Mouse (Mus musculus): ENCODE data around the gene Btg2.
A peak's percentile ranks its signal among the peaks of the same experiment; 100 is the strongest.

The Btg2 gene

GRCm38 (mm10) chr1:134097956-134098725 is 19.2 kb upstream of the Btg2 start:
- DNase-seq (ENCODE audit: low spot score): peak; percentile 59

- DNase-seq (ENCODE audit: low spot score): no peak
Measured at GRCm38 (mm10) chr1:134097080-134097855, 18.3 kb upstream of the Btg2 start.

- DNase-seq (ENCODE audit: low spot score): no peak
Measured at GRCm38 (mm10) chr1:134096264-134096934, 17.5 kb upstream of the Btg2 start.

- no peak for DNase-seq (ENCODE audit: low spot score)
Measured at GRCm38 (mm10) chr1:134095721-134096120, 16.8 kb upstream of the Btg2 start.

GRCm38 (mm10) chr1:134095033-134095612 is 16.2 kb upstream of the Btg2 start:
- no peak for DNase-seq (ENCODE audit: low spot score)

GRCm38 (mm10) chr1:134093771-134094526 is 15.0 kb upstream of the Btg2 start:
- DNase-seq (ENCODE audit: low spot score): no peak

GRCm38 (mm10) chr1:134092852-134093770 is 14.2 kb upstream of the Btg2 start:
- peak; percentile 91 for DNase-seq (ENCODE audit: low spot score)

GRCm38 (mm10) chr1:134092368-134092767 is 13.4 kb upstream of the Btg2 start:
- DNase-seq (ENCODE audit: low spot score): no peak

GRCm38 (mm10) chr1:134091851-134092250 is 12.9 kb upstream of the Btg2 start:
- DNase-seq (ENCODE audit: low spot score): no peak

- DNase-seq (ENCODE audit: low spot score): no peak
Measured at GRCm38 (mm10) chr1:134089074-134089473, 10.2 kb upstream of the Btg2 start.

GRCm38 (mm10) chr1:134086811-134087398 is 8.0 kb upstream of the Btg2 start:
- DNase-seq (ENCODE audit: low spot score): no peak

GRCm38 (mm10) chr1:134086017-134086416 is 7.1 kb upstream of the Btg2 start:
- DNase-seq (ENCODE audit: low spot score): no peak

GRCm38 (mm10) chr1:134084128-134084527 is 5.2 kb upstream of the Btg2 start:
- DNase-seq (ENCODE audit: low spot score): no peak

GRCm38 (mm10) chr1:134083676-134084075 is 4.8 kb upstream of the Btg2 start:
- DNase-seq (ENCODE audit: low spot score): no peak

GRCm38 (mm10) chr1:134082987-134083516 is 4.1 kb upstream of the Btg2 start:
- DNase-seq (ENCODE audit: low spot score): no peak

GRCm38 (mm10) chr1:134080881-134081450 is 2.0 kb upstream of the Btg2 start:
- no peak for DNase-seq (ENCODE audit: low spot score)

GRCm38 (mm10) chr1:134080406-134080805 is 1.5 kb upstream of the Btg2 start:
- no peak for DNase-seq (ENCODE audit: low spot score)

- DNase-seq (ENCODE audit: low spot score): no peak
Measured at GRCm38 (mm10) chr1:134079477-134080163, 700 bp upstream of the Btg2 start.

Data from urinary bladder, postnatal 25 days (tissue).